Mouse (Mus musculus): ENCODE results near the gene Cbl.
"Not testable (repeated sequence)": the region's sequence is repeated elsewhere in the genome, so short reads cannot be mapped to it uniquely, and the experiment has no call there.

The Cbl gene

DNA sequence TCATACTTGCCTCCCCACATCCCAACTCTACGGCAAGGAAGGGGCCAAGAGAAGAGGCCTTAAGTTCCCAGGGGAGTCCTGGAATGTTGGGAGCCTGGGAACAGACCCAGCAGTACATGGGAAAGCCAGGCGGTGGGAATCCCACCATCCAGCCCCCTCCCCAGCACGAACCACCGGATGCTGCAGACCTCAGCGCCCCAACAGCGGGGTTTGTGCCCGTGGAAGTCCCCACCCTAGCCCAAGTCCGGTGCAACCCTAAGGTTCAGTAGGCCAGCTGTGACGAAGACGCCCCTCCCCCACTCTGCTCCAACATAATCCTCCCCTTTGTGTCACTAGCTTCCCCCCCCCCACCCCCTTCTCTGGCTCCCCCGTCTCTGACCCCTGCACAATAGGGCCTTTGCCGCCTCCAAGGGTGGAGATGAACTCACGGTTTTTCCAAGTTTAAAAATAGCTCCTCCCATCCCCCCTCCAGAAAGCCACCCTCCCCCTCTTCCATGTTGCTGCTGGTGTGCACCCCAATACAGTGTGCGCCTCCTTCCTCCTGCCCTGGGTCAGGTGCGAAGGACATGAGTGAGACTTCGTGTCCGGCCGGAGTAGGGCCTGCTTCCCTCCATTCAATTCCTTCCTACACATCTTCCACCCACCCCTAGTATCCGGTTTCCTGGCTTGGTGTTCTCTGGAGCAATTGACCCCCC lies 103.1 kb downstream of the Cbl start:
- DNase-seq (ENCODE audit: low spot score in 2 of 2): no peak

DNA sequence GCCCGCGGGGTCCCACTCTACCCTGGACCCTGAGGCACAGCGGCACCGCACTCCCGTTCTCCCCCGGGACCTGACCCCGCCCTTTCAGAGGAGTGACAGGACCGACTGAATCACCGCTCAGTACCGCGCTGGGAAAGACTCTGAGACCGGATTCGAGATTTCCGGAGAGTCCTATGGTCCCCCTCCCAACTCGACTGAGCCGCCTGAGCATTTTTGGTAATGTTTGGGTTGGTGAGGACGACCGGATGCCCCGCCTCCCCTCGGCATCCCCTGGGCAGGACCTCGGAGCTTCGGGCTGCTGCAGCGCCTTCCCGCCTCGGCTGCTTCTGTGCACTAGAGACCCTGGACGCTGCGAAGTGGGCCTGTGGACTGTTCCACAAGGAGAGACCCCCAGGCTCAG lies 103.8 kb downstream of the Cbl start:
- no peak for DNase-seq (ENCODE audit: low spot score in 2 of 2)

DNA sequence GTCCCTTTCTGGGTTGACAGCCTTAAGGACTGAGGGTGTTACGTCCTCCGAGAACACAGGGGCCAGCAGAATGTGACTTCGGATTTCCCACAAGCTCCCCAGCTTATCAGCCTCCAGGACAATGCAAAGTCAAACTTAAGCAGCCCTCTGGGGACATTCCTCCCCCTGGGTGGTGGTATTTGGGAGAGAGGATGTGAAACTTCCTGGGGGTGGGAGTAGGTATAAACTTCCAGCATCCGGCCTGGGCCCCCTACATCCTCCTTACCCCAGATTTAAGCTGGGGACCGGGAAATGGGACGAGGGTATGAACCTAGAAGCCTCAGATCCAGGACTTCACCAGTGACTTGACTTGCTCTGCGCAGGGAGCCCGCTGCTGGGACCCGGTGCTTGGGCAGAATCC lies 104.2 kb downstream of the Cbl start:
- DNase-seq (ENCODE audit: low spot score in 2 of 2): no peak

DNA sequence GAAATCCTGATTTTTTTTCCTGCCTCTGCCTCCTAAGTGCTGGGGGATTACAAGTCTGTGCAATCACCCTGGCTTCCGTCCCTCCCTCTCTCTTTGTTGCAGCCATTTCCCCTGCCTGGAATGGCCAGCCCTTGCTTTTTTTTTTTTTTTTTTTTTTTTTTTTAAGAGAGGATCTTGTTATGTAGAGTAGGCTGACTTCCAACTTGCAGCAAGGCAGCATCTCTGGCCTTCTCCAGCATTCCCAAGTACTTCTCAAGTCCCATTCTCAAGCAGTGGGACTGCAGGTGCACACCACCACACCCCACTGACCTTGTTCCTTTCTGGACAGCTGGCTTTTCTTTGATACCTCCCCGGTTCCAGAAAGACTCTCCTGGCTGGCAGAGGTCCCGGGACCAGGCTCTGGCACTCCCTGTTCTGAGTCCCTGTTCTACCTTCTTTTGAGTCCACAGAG lies 106.5 kb downstream of the Cbl start:
- DNase-seq (ENCODE audit: low spot score in 2 of 2): no peak

DNA sequence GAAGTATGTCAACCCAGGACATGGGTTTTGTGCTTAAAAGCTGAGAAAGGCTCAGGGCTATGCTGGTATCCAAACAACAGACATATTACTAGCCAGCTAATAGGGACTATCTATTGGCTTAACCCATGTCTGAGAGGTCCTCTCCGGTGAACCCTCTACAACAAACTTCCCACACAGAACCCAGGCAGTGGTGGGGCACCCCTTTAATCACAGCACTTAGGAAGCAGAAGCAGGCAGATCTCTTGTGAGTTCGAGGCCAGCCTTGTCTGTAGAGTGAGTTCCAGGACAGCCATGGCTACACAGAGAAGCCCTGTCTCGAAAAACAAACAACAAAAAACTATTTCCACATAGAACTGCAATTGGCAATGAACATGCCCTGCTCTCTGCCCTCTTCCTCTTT lies 107.1 kb downstream of the Cbl start:
- DNase-seq (ENCODE audit: low spot score in 2 of 2): no peak

DNA sequence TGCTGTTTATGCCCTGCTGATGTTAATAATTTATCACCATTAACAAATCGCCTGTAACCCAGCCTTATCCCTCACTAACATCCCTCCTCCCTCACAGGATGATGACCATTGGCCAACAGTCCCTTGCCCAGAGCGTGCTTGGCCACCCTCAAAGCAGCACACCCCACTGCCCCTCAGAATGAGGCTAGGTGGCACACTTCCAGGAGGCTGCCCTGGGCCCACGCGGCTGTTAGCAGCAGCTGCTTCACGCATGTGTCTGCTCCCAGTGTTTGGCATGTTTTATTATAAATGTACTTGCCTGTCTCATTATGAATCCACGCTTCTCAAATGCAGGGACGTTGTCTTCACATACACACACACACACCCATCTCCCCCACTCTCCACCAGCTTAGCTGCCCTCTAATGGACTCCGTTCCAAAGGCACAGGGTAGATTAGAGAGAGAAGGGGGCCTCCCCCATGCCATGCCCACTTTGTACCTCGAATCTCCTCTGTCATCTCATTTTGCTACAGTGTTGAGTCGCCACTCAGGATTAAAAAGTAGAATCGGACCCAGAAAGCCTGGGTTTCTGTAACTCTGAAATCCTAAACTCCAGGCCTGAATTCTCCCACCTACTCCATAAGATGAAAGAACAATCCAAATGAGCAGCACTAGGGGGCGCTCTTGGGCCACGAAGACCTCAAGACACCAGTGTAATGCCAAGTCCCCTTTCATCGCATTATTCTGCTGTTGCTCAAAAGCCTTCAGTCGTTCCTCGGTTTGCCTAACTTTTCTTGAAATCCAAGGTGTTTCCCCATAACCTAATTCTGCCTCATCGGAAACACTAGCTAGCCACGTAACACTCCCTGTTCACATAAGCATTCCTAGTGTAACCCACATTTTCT lies 108.1 kb downstream of the Cbl start:
- DNase-seq (ENCODE audit: low spot score in 2 of 2): peak; percentile 83 to 91

DNA sequence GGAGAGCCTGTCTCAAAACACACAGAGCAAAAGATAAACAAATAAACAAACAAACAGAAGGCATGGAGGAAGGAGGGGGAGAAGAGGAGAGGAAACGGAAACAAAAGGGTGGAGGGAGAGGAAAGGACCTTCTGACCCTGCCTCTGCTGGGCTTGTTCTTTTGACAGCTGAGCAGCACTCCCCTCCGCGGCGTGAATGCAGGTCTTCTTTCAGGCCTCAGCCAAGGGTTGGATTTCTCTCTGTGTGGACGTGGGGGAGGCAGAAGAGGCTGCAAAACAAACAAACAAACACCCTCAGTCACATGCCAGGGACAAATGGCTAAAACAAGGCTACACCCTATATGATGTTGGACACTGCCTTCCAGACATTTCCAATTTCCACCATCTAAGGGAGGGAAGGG lies 108.8 kb downstream of the Cbl start:
- DNase-seq (ENCODE audit: low spot score in 2 of 2): no peak

DNA sequence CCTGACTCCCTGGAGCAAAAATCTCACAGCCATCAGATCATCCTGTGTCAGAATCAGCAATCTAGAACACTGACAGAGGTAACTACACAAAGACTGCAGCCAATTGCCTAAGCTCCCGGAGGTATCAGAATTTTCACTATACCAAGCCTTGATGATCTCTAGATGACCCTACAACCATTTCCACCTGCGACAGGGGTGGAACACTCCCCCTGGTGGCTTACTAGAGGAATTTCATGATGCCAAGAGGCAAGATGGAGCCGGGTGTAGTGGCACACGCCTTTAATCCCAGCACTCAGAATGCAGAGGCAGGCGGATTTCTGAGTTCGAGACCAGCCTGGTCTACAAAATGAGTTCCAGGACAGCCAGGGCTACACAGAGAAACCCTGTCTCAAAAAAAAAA lies 109.5 kb downstream of the Cbl start:
- DNase-seq (ENCODE audit: low spot score in 2 of 2): no peak

DNA sequence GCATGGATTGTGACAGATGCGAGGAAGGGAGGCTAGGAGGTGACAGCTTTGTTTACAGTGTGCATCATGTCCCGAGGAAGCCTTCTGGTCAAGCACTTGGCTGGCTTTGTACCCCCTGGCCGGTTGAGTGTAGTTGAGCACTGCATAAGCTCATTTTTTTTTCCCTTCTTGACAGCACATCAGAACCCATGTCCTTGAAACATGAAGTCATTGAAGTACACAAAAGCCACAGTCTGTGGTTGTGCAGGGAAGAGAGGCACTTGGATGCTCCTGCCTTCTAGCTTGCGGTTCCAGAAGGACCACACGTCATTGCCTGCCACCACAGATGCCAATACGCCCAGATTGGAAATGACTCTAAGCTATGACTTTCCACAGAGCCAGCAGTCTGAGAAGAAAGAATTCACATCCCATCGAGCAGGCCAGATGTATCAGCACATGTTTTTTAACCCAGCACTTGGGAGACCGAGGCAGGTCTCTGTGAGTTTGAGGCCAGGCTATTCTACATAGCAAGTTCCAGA lies 113.8 kb downstream of the Cbl start:
- DNase-seq (ENCODE audit: low spot score in 2 of 2): no peak

DNA sequence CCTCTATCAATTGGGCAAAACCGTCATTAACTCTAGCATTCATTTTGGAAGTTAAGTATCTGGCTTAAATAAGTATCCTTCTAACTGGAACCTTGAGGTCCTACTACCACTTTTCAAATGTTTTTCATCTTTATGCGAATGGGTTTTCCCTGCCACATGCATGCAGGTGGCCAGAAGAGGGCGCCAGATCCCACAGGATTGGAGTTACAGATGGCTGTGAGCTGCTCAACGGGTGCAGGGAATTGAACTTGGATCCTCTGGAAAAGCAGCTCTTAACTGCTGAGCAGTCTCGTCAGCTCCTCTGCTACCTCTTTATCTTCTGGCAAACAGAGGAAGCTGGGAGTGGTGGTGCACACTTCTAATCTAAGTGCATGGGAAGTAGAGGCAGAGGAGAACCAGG lies 114.8 kb downstream of the Cbl start:
- no peak for DNase-seq (ENCODE audit: low spot score in 2 of 2)

DNA sequence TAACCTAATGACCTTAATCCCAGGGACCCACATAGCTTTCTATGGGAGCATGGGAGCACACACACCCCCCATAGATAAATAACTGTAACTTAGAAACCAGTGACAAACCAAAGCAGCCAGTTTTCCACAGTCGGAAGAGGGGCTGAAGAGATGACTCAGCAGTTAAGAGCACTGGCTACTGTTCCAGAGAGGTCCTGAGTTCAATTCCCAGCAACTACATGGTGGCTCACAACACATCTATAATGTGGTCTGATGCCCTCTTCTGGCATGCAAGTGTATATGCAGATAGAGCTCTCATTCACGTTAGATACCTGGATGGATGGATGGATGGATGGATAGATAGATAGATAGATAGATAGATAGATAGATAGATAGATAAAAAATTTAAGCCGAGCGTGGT lies 117.7 kb downstream of the Cbl start:
- DNase-seq (ENCODE audit: low spot score in 2 of 2): no peak

DNA sequence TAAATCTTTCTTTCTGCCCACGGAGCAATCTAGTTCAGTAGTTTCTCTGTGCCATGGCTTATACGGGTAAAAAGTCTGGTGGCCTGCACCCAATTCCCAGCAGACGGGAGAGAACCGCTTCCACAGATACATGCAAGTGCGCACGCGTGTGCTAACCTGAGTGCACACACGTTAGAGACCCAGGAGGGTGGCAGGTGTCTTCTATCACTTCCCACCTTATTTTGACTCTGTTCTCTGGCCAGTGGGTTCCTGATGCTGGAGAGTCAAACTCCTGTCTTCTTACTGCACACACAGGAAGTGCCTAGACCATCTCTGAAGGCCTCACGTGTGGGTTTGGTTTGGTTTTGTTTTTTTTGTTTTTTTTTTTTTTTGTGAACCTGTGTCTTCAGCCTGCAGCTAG lies 118.2 kb downstream of the Cbl start:
- DNase-seq (ENCODE audit: low spot score in 2 of 2): no peak

DNA sequence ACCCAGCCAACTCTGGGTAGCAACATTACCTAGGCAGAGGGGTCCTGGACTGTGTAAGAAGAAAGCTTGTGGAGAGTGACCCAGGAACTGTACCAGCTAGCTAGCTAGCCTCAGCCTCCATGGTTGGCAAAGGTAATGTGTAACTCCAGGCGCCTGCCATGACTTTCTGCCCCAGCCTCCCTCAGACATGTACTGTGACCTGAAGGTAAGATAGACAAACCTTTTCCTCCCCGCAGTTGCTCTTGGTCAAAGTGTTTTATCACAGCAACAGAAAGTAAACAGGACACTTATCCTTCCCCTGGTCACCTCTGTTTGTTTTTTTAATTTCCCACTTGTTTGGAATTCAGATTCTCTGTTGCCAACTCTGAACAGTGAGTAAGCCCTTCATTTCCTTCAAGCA lies 119.4 kb downstream of the Cbl start:
- DNase-seq (ENCODE audit: low spot score in 2 of 2): no peak

DNA sequence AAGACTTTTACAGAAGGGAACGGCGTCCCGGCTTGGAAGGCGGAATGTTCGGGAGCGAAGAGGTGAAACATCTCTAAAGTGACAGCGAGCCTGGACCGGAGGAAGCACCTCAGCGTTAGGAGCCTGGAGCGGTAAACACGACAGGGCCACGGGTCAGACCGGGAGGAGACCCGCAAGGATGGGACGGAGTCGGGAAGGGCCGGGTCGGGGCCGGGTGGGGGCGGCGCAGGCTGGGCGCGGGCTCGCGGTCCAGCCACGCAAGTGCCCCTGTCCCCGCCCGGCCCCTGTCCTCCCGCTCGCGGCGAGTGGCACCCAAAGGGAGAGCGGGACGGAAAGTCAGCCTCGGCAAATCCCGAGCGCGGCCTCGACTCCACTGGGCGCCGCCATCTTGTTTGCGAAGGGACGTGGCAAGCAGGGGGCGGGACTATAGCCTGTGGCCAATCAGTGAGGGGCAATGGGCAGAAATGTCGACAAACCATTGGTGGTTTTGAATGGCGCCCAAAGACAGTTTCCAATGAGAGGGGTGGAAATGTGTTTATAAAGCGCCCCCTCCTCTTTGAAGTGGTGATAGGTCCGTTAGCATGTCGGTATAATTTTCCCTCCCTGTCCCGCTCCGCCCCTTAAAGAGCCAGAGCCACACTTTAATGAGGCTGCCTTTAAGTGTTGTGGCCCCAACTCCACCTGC lies 120.6 kb downstream of the Cbl start, which contains the start of the genes Gm49380 and Rnf26:
Gene Gm49380 (minus strand): TSS at position 396 of the 685 bp plus-strand sequence.
Gene Rnf26 (minus strand): TSS at position 413 of the 685 bp plus-strand sequence.
- DNase-seq (ENCODE audit: low spot score in 2 of 2): peak; percentile 90 to 96

DNA sequence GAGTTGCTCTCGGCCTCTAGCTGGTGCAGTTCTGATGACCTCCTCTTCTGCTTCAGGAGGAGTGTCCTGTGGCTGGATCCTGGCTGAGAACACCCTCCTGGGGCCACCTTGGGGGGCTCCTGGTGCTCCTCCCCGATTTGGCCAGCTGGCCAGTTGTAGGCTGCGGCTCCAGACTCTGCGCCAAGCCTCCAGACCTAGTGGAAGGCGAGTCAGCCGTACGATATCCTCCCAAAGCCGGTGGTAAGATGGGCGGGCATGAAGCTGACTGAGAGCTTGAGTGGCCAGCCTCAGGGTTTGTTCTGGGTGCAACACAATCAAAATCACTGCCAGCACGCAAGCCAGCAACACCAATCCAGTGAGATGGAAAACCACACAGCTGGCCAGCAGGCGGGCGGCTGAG lies 121.9 kb downstream of the Cbl start:
- DNase-seq (ENCODE audit: low spot score in 2 of 2): not testable (repeated sequence)

DNA sequence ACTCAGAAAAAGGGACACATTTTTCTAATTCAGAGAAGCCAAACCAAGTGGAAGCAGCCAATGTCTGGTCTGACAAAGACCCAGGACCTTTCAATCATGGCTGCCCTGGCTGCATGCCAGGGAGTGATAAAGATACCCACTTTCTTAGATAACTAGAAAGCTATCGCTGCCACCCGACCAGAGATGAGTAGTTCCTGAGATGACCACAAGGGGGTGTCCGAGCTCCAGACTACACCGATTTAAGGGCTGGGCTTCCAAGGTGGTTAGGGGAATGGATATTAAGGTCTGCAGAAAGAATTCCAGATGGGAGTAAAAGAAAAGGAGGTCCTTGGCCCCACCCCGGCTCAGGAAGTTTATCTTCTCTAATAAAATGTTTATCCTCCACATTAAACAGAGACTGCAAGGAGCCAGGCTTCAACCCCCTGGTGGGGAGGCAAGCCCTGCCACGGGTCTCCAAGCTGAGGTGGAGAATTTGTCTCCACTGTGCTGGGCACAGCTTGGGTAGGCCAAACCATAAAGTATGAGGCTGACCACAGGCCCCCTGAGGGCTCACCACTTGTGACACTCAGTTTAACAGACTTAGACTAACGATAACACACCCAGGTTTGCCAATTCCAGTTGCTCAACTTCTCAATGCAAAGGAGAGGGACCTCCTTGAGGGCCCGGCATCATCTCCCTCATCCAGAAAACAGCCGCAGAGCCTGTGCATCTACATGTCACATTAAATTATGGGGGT lies 124.3 kb downstream of the Cbl start:
- DNase-seq (ENCODE audit: low spot score in 2 of 2): peak; percentile 83 to 84

DNA sequence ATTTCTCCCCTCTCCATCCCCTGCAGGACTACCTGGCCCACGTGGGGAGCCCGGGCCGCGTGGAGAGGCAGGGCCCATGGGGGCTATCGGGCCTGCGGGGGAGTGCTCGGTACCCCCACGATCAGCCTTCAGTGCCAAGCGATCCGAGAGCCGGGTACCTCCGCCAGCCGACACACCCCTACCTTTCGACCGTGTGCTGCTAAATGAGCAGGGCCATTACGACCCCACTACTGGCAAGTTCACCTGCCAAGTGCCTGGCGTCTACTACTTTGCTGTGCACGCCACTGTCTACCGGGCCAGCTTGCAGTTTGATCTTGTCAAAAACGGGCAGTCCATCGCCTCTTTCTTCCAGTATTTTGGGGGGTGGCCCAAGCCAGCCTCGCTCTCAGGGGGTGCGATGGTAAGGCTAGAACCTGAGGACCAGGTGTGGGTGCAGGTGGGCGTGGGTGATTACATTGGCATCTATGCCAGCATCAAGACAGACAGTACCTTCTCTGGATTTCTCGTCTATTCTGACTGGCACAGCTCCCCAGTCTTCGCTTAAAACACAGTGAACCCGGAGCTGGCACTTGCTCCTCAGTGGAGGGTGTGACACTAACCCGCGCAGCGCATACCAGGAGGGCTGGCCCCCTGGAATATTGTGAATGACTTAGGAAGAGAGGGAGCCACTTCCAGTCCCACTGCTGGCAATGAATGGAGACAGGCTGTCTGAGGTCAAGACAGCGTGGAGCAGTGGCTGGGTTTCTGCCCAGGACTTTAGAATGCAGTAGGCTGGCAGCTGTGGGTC lies 125.4 kb downstream of the Cbl start:
- no peak for DNase-seq (ENCODE audit: low spot score in 2 of 2)

DNA sequence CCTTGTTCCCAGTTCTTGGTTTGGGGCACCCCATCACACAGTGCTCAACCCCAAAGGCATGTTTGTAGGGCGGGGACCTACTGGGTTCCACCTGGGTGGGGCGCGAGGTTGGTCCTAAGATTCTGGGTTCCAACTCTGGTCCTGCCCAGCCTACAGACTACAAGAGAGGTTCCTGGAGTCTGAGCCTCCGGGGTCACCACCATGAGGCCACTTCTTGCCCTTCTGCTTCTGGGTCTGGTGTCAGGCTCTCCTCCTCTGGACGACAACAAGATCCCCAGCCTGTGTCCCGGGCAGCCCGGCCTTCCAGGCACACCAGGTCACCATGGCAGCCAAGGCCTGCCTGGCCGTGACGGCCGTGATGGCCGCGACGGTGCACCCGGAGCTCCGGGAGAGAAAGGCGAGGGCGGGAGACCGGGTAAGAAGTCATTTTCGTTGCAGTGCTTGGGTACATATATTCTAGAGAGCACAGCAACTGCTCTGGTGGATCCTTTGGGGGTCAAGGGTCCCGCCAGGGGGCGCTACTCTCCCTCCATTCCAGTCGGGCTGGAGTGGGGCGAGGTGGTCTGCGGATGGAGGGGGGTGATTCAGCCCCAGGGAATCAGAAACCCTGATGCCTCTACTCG lies 126.2 kb downstream of the Cbl start:
- DNase-seq (ENCODE audit: low spot score in 2 of 2): no peak

DNA sequence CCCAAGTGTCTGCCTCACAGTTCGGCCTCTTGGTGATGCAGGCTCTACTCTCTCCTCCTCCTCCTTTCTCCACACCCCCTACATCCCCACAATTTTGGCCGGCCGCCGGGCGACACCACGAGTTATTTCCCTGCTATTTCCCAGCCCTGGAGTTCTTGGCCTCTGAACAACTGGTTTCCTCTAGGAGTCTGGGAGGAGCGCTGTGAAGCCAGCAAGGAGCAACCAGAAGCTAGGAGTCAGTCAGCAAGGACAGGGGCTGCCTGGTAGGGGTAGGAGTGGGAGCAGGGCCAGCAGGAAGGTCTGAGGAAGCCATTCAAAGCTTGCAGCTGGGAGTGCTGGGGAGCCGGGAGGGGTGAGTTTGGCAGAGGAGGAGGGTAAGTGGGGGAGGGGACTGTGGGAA lies 126.7 kb downstream of the Cbl start, which contains the start of gene C1qtnf5:
Gene C1qtnf5 (plus strand): TSS at position 136 of the 400 bp plus-strand sequence.
- DNase-seq (ENCODE audit: low spot score in 2 of 2): peak in 1 of 2 experiments; percentile 69

DNA sequence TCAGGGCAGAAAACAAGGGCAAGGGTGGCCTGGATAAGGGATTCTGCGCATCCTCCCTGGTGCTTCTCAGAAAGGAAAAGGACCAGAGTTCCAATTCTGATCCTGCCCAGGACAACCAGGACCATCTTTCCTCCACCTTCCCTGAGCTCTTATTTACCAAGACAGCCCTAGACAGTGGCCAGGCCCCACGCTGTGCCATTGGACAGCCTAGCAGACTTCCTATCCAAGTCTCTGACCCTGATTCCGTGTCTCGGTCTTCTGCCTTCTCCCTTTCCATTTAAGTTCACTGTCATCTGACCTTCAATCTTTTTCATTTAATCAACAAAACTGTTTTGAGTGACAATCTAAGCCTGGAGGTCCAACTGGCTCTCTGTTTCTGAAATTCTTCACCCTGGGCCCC lies 127.3 kb downstream of the Cbl start:
- no peak for DNase-seq (ENCODE audit: low spot score in 2 of 2)

Data from frontal cortex, postnatal 36 days (tissue).